Mouse (Mus musculus) hindbrain, embryonic 14.5 days (tissue): Measurements from ENCODE around the gene Ube2b. TPM values are rescaled to one million over a fixed set of nuclear protein-coding genes. Genes with fewer than 3 reads are reported as not detected.
A peak's percentile ranks its signal among the peaks of the same experiment; 100 is the strongest.

Source experiments
- ATAC-seq: fragments of 200-750 bp; cut with Nextera tagmentation; 2 replicates; pipeline ENCODE4 v1.8.0; 2017; ENCODE audit warnings: moderate number of reproducible peaks, mild to moderate bottlenecking, moderate TSS enrichment, moderate library complexity; ENCODE audit not compliant: low FRiP score
- DNase-seq: peaks from one replicate; pipeline ENCODE4 v3.0.0-alpha.2; 2015; ENCODE audit warnings: low spot score
- H3K27ac ChIP-seq: fragments of 300-500 bp; sonication (generic); 2 replicates; pipeline ENCODE4 v1.5.1; 2014; ENCODE audit warnings: mild to moderate bottlenecking, moderate library complexity
- H3K27me3 ChIP-seq: fragments of 300-500 bp; sonication (generic); 2 replicates; pipeline ENCODE4 v1.6.1; 2014; ENCODE audit warnings: mild to moderate bottlenecking, low read length, mixed read lengths; ENCODE audit not compliant: control insufficient read depth, insufficient read depth
- H3K36me3 ChIP-seq: fragments of 300-500 bp; sonication (generic); replicated peaks from 2 replicates; pipeline ENCODE4 v1.6.1; 2014; ENCODE audit not compliant: control insufficient read depth, insufficient read depth
- H3K4me1 ChIP-seq: fragments of 300-500 bp; sonication (generic); replicated peaks from 2 replicates; pipeline ENCODE4 v1.6.1; 2014; ENCODE audit warnings: antibody characterized with exemption, low read length, mixed read lengths; ENCODE audit not compliant: control insufficient read depth, insufficient read depth
- H3K4me2 ChIP-seq: fragments of 300-500 bp; sonication (generic); replicated peaks from 2 replicates; pipeline ENCODE4 v1.6.1; 2014; ENCODE audit warnings: mild to moderate bottlenecking, moderate library complexity
- H3K4me3 ChIP-seq: fragments of 300-500 bp; sonication (generic); replicated peaks from 2 replicates; pipeline ENCODE4 v1.5.1; 2014; ENCODE audit warnings: mild to moderate bottlenecking, low read length
- H3K9ac ChIP-seq: fragments of 300-500 bp; sonication (generic); 2 replicates; pipeline ENCODE4 v1.6.1; 2014
- H3K9me3 ChIP-seq: fragments of 300-500 bp; sonication (generic); 2 replicates; pipeline ENCODE4 v1.6.1; 2016; ENCODE audit warnings: low read length; ENCODE audit not compliant: control insufficient read depth
- WGBS: fragments of 180-500 bp; shearing (Covaris S2); extraction: QIAGEN DNeasy Blood & Tissue Kit; methylation state at CpG from one replicate; pipeline ENCODE4 v1.1.7; 2014; 5-methylcytosine and 5-hydroxymethylcytosine counted together
- polyA plus RNA-seq: library from polyadenylated mRNA; unstranded; fragments of >200 nt; fragmentation: Nextera tagmentation; extraction: Ambion mirVana; gene quantifications from 2 replicates; pipeline ENCODE4 v1.2.1, GENCODE M21; 2014

Gene Ube2b
- polyA plus RNA-seq, 1 experiment from 2014 or later, result 157 TPM

- DNase-seq (peak; percentile 39), ATAC-seq (peak; percentile 62; the same call in 1 of the 2 replicates)
- H3K9ac ChIP-seq, result no peak overlapping the region
- no peaks in the 10 kb centered on the region for H3K36me3 ChIP-seq
- 42% methylated on average over 15 of the region's 15 CpGs for WGBS
- H3K27me3 ChIP-seq, result no peaks in the 10 kb centered on the region
- H3K4me1 ChIP-seq, result peaks cover 8% of the 10 kb centered on the region
- H3K4me3 ChIP-seq, result no peak overlapping the region
- 0 out of 2 replicates have a peak overlapping the region, but pooled peaks have one; percentile 43 for H3K27ac ChIP-seq
- peak overlapping the region; percentile 6; the same call in 1 of the 2 replicates for H3K4me2 ChIP-seq
- H3K9me3 ChIP-seq, result no peaks in the 10 kb centered on the region
Observed at GRCm38 (mm10) chr11:51942602-51943499, 57.7 kb downstream of the Ube2b start.

GRCm38 (mm10) chr11:51940511-51940955 is 60.0 kb downstream of the Ube2b start:
- Histone ChIP-seq H3K27me3 (no peaks in the 10 kb centered on the region), H3K9me3 (no peaks in the 10 kb centered on the region), H3K4me2 (no peak overlapping the region), H3K4me1 (peaks cover 8% of the 10 kb centered on the region), H3K36me3 (no peaks in the 10 kb centered on the region), H3K9ac (no peak overlapping the region), H3K4me3 (no peak overlapping the region), H3K27ac (no peak overlapping the region)
- DNase-seq (no peak), ATAC-seq (no peak)
- WGBS, result 77% methylated on average over 13 of the region's 13 CpGs

GRCm38 (mm10) chr11:51939590-51939955 is 61.0 kb downstream of the Ube2b start:
- no peaks in the 10 kb centered on the region for H3K9me3 ChIP-seq
- no peak overlapping the region for H3K27ac ChIP-seq
- no peak overlapping the region for H3K9ac ChIP-seq
- H3K4me3 ChIP-seq, result no peak overlapping the region
- H3K4me2 ChIP-seq, result no peak overlapping the region
- no peaks in the 10 kb centered on the region for H3K27me3 ChIP-seq
- peaks cover 8% of the 10 kb centered on the region for H3K4me1 ChIP-seq
- H3K36me3 ChIP-seq, result no peaks in the 10 kb centered on the region
- WGBS, result 85% methylated on average over 8 of the region's 8 CpGs
- DNase-seq (no peak), ATAC-seq (no peak)

- ATAC-seq (no peak), DNase-seq (no peak)
- Histone ChIP-seq H3K9me3 (no peaks in the 10 kb centered on the region), H3K4me3 (no peak overlapping the region), H3K4me1 (peaks cover 8% of the 10 kb centered on the region), H3K9ac (no peak overlapping the region), H3K27ac (no peak overlapping the region), H3K4me2 (no peak overlapping the region), H3K27me3 (no peaks in the 10 kb centered on the region), H3K36me3 (no peaks in the 10 kb centered on the region)
- WGBS, result 86% methylated on average over 12 of the region's 12 CpGs
Observed at GRCm38 (mm10) chr11:51938817-51939589, 61.6 kb downstream of the Ube2b start.

GRCm38 (mm10) chr11:51937361-51937781 is 63.2 kb downstream of the Ube2b start:
- H3K27ac ChIP-seq, result no peak overlapping the region
- H3K9me3 ChIP-seq, result no peaks in the 10 kb centered on the region
- H3K4me2 ChIP-seq, result no peak overlapping the region
- H3K4me3 ChIP-seq, result no peak overlapping the region
- 52% methylated on average over 6 of the region's 6 CpGs for WGBS
- no peak overlapping the region for H3K9ac ChIP-seq
- no peaks in the 10 kb centered on the region for H3K36me3 ChIP-seq
- DNase-seq (no peak), ATAC-seq (no peak)
- no peaks in the 10 kb centered on the region for H3K27me3 ChIP-seq
- H3K4me1 ChIP-seq, result no peaks in the 10 kb centered on the region; the same call in 1 of the 2 replicates

GRCm38 (mm10) chr11:51935636-51936434 is 64.7 kb downstream of the Ube2b start:
- H3K4me3 ChIP-seq, result no peak overlapping the region
- ATAC-seq, result no peak

More at GRCm38 (mm10) chr11:51935636-51936434, 64.7 kb downstream of the Ube2b start:
- Histone ChIP-seq H3K9me3 (no peaks in the 10 kb centered on the region), H3K4me2 (no peak overlapping the region), H3K36me3 (no peaks in the 10 kb centered on the region), H3K27ac (no peak overlapping the region), H3K4me1 (no peaks in the 10 kb centered on the region; the same call in 1 of the 2 replicates), H3K9ac (no peak overlapping the region), H3K27me3 (no peaks in the 10 kb centered on the region)
- DNase-seq, result no peak
- 53% methylated on average over 5 of the region's 5 CpGs for WGBS

Other genes starting within 250 kb of the Ube2b start
- gene Sec24a, start 237.1 kb downstream of the Ube2b start, polyA plus RNA-seq, result 17.4 and 17.7 TPM in 2 replicates
- 225 TPM in 2 replicates for gene Sar1b, start 237.1 kb downstream of the Ube2b start, polyA plus RNA-seq
- 0.39 and 0.56 TPM in 2 replicates for gene Jade2, start 143.1 kb downstream of the Ube2b start, polyA plus RNA-seq
- 117 and 129 TPM in 2 replicates for gene Cdkn2aipnl, start 33.1 kb downstream of the Ube2b start, polyA plus RNA-seq
- 25.9 and 27.0 TPM in 2 replicates for gene Cdkl3, start 3.5 kb upstream of the Ube2b start, polyA plus RNA-seq
- 165 and 180 TPM in 2 replicates for gene Ppp2ca, start 97.9 kb upstream of the Ube2b start, polyA plus RNA-seq
- gene Olfr1373, start 144.8 kb upstream of the Ube2b start, polyA plus RNA-seq, result not detected in 2 replicates
- gene Olfr1371, start 213.2 kb upstream of the Ube2b start, polyA plus RNA-seq, result not detected in 2 replicates
- 1,059 and 1,060 TPM in 2 replicates for gene Skp1a, start 231.2 kb upstream of the Ube2b start, polyA plus RNA-seq